Mouse (Mus musculus) embryonic fibroblast, embryonic 13.5 days (primary cell): ENCODE data around the gene Pik3c2b. TPM values are rescaled to one million over a fixed set of nuclear protein-coding genes. Genes with fewer than 3 reads are reported as not detected.

Experiments
- H3K27ac ChIP-seq: 2 replicates; pipeline ENCODE4 v1.5.1; 2012; ENCODE audit warnings: low read length, control low read depth, inconsistent platforms; ENCODE audit not compliant: insufficient read depth
- H3K4me1 ChIP-seq: 2 replicates; pipeline ENCODE4 v1.6.1; 2011; ENCODE audit warnings: low read length; ENCODE audit not compliant: control insufficient read depth, insufficient read depth
- H3K4me3 ChIP-seq: 2 replicates; pipeline ENCODE4 v1.5.1; 2011; ENCODE audit warnings: mild to moderate bottlenecking, control low read depth, low read length; ENCODE audit not compliant: insufficient read depth
- CTCF ChIP-seq: IDR thresholded peaks from 2 replicates; pipeline ENCODE4 v1.5.1; 2011; ENCODE audit warnings: mild to moderate bottlenecking, control low read depth, low read length, moderate library complexity, borderline replicate concordance; ENCODE audit not compliant: insufficient read depth
- POLR2A ChIP-seq: IDR thresholded peaks from 2 replicates; pipeline ENCODE4 v1.6.1; 2011; ENCODE audit warnings: low read depth, mild to moderate bottlenecking, control low read depth, low read length, moderate library complexity
- polyA plus RNA-seq: library from polyadenylated mRNA; stranded (reverse); fragments of >200 nt; gene quantifications from 2 replicates; pipeline ENCODE4 v1.2.4, GENCODE M21; 2011; ENCODE audit warnings: low read depth; ENCODE audit not compliant: missing spikeins, insufficient read length

Gene Pik3c2b
- polyA plus RNA-seq, 1 experiment = 3.2 TPM

GRCm38 (mm10) chr1:133078338-133078727, 32.9 kb downstream of the Pik3c2b start:
- no peak for TF ChIP-seq POLR2A
- TF ChIP-seq CTCF = no peak
- H3K4me3 ChIP-seq = no peak overlapping the region
- no peaks in the 10 kb centered on the region; the same call in 1 of the 2 replicates for H3K4me1 ChIP-seq
- no peak overlapping the region for H3K27ac ChIP-seq

- Histone ChIP-seq H3K4me1 (no peaks in the 10 kb centered on the region; the same call in 1 of the 2 replicates), H3K27ac (no peak overlapping the region), H3K4me3 (no peak overlapping the region)
- TF ChIP-seq POLR2A (no peak), CTCF (no peak)
Observed at GRCm38 (mm10) chr1:133079509-133079908, 34.0 kb downstream of the Pik3c2b start.

- H3K4me1 ChIP-seq = no peaks in the 10 kb centered on the region; the same call in 1 of the 2 replicates
- H3K27ac ChIP-seq = no peak overlapping the region
- no peak overlapping the region for H3K4me3 ChIP-seq
- TF ChIP-seq POLR2A (no peak), CTCF (no peak)
Observed at GRCm38 (mm10) chr1:133080079-133080561, 34.7 kb downstream of the Pik3c2b start.

- TF ChIP-seq POLR2A (no peak), CTCF (no peak)
- no peak overlapping the region for H3K4me3 ChIP-seq
- H3K4me1 ChIP-seq = no peaks in the 10 kb centered on the region; the same call in 1 of the 2 replicates
- H3K27ac ChIP-seq = no peak overlapping the region
Observed at GRCm38 (mm10) chr1:133080717-133081116, 35.2 kb downstream of the Pik3c2b start.

- H3K4me1 ChIP-seq = no peaks in the 10 kb centered on the region
- TF ChIP-seq POLR2A (no peak), CTCF (no peak)
- no peak overlapping the region for H3K4me3 ChIP-seq
- no peak overlapping the region for H3K27ac ChIP-seq
Observed at GRCm38 (mm10) chr1:133083003-133083546, 37.6 kb downstream of the Pik3c2b start.

GRCm38 (mm10) chr1:133083942-133084625, 38.6 kb downstream of the Pik3c2b start:
- TF ChIP-seq CTCF (no peak), POLR2A (no peak)
- Histone ChIP-seq H3K4me1 (no peaks in the 10 kb centered on the region), H3K27ac (no peak overlapping the region), H3K4me3 (no peak overlapping the region)

GRCm38 (mm10) chr1:133084708-133085416, 39.4 kb downstream of the Pik3c2b start:
- TF ChIP-seq CTCF (no peak), POLR2A (no peak)
- H3K27ac ChIP-seq = no peak overlapping the region
- H3K4me1 ChIP-seq = no peaks in the 10 kb centered on the region

GRCm38 (mm10) chr1:133085417-133085742, 39.9 kb downstream of the Pik3c2b start:
- TF ChIP-seq CTCF = no peak
- TF ChIP-seq POLR2A = no peak
- no peaks in the 10 kb centered on the region for H3K4me1 ChIP-seq
- no peak overlapping the region for H3K27ac ChIP-seq
- no peak overlapping the region for H3K4me3 ChIP-seq

More at GRCm38 (mm10) chr1:133084708-133085416, 39.4 kb downstream of the Pik3c2b start:
- no peak overlapping the region for H3K4me3 ChIP-seq

- Histone ChIP-seq H3K4me3 (no peak overlapping the region), H3K4me1 (no peaks in the 10 kb centered on the region), H3K27ac (no peak overlapping the region)
- TF ChIP-seq CTCF (no peak), POLR2A (no peak)
Observed at GRCm38 (mm10) chr1:133086804-133087203, 41.3 kb downstream of the Pik3c2b start.
